Mouse (Mus musculus): ENCODE results near the gene Uimc1.

DNA sequence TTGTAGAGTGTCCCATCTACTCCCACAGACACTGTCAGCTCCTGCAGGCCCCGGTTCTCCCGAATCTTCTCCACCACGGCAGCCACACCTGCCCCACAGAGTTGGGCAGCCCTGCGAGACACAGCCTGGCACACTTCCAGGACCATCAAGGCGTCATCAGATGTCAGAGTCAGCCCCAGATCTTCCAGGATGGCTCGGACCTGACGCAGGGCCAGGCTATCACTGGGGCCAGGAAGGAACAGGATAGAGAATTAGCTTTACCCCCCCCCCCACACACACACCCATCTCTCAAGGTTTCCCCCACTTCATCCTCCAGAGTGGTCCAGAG lies 93.7 kb downstream of the Uimc1 start:
- no peak for TF ChIP-seq CTCF (IDR thresholded peaks at IDR 0.05; ENCODE audit: low read depth)
- no peak for TF ChIP-seq EP300 (IDR thresholded peaks at IDR 0.05; ENCODE audit: low read depth)
